Mouse (Mus musculus): ENCODE data around the gene Lrch1.

GRCm38 (mm10) chr14:74918521-74919103 lies 29.1 kb downstream of the Lrch1 start:
- TF ChIP-seq MAFK (IDR thresholded peaks at IDR 0.05; ENCODE audit: borderline replicate concordance, low read depth, low read length) = no peak
- no peak for TF ChIP-seq ZNF384 (IDR thresholded peaks at IDR 0.05; ENCODE audit: low read depth, low read length)
- TF ChIP-seq POLR2A (IDR thresholded peaks at IDR 0.05; ENCODE audit: control insufficient read depth in 1 of 2, insufficient read depth in 1 of 2, low read depth in 1 of 2, low read length in 2 of 2, poor library complexity in 1 of 2) = no peak
- TF ChIP-seq JUND (IDR thresholded peaks at IDR 0.05; ENCODE audit: low read depth, low read length) = no peak
- no peak for TF ChIP-seq RAD21 (IDR thresholded peaks at IDR 0.05; ENCODE audit: low read depth, low read length)
- no peak for TF ChIP-seq SIN3A (IDR thresholded peaks at IDR 0.05; ENCODE audit: low read length)
- no peak for TF ChIP-seq KAT2A (conservative IDR thresholded peaks at IDR 0.05; ENCODE audit: low read depth, low read length)
- no peak for TF ChIP-seq USF1 (IDR thresholded peaks at IDR 0.05; ENCODE audit: low read depth, low read length)
- TF ChIP-seq CTCF (IDR thresholded peaks at IDR 0.05 in 2 of 3, conservative IDR thresholded peaks at IDR 0.05 in 1 of 3; ENCODE audit: control insufficient read depth in 1 of 3, insufficient read depth in 1 of 3, low read depth in 2 of 3, low read length in 3 of 3, poor library complexity in 1 of 3, severe bottlenecking in 1 of 3) = no peak
- TF ChIP-seq GATA1 (IDR thresholded peaks at IDR 0.05; ENCODE audit: low read depth, low read length) = no peak
- no peak for TF ChIP-seq ELF1 (IDR thresholded peaks at IDR 0.05; ENCODE audit: low read depth, low read length)
- TF ChIP-seq USF2 (IDR thresholded peaks at IDR 0.05; ENCODE audit: borderline replicate concordance in 1 of 2, insufficient read depth in 1 of 2, low read depth in 1 of 2, low read length in 2 of 2) = no peak
